Mouse (Mus musculus): ENCODE measurements at regions not wholly inside any gene's neighbourhood (a gene's known extent, or its start where the extent isn't known, plus 50 kb on each side); places are given as distances from the start of the nearest gene placed in this dataset.

DNA sequence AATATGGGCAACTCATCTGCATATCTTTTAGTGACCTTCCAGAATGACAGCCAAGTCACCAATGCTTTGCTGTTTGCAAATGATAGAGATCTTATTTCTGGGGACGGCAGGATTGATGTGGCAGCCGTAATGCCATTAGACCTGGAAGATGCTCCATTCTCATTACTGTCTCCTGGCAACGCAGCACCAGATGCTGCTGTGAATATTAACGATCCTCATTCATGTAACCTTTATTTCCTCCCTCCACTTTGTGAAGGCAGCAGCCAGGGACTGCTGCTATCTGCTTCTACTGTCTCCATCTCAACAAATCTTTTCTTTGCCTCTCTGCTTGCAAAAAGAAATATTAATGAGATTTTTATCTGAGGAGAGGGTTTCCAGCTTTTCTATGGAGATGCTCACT, 79.4 kb upstream of the Kif16b start:
- TF ChIP-seq KAT2A (conservative IDR thresholded peaks at IDR 0.05; ENCODE audit: low read depth, low read length) (no peak), CTCF (IDR thresholded peaks at IDR 0.05 in 2 of 3, conservative IDR thresholded peaks at IDR 0.05 in 1 of 3; ENCODE audit: control insufficient read depth in 1 of 3, insufficient read depth in 1 of 3, low read depth in 2 of 3, low read length in 3 of 3, poor library complexity in 1 of 3, severe bottlenecking in 1 of 3) (no peak), EP300 (IDR thresholded peaks at IDR 0.05; ENCODE audit: low read depth in 1 of 2, low read length in 2 of 2) (no peak), E2F4 (IDR thresholded peaks at IDR 0.05; ENCODE audit: borderline replicate concordance, low read depth, low read length) (no peak), GATA1 (IDR thresholded peaks at IDR 0.05; ENCODE audit: low read depth, low read length) (no peak), ETS1 (IDR thresholded peaks at IDR 0.05; ENCODE audit: low read depth, low read length) (no peak)

Data from MEL (cell line).